Mouse (Mus musculus): ENCODE data around the gene Prr29. TPM values are rescaled to one million over a fixed set of nuclear protein-coding genes. Genes with fewer than 3 reads are reported as not detected.

Prr29 gene
- polyA plus RNA-seq, 1 experiment: not detected

DNA sequence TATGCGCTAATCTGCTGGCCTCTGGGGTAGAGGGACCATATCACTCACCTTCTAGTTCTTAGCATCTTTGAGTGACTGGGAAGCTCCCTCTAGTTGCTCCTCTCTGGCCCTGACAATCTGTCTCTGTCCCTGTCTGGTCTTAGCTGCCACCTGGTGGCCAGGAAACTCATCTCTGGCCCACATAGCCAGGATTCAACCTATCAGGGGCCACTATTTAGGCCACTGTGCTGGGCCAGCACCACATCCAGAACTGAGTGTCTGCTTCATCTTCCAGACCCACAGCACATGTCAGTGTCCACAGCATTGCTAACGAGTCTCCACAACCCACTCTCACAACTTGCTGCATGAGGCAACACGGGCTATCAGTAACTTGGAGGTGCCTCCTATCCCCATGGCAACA is 32.4 kb downstream of the Prr29 start:
- no peak overlapping the region for H3K4me3 ChIP-seq (ENCODE audit: low read depth, low read length)
- no peaks in the 10 kb centered on the region for H3K9me3 ChIP-seq (replicated peaks; ENCODE audit: control insufficient read depth, insufficient read depth, low read length, poor library complexity, severe bottlenecking)
- no peak overlapping the region for H3K27ac ChIP-seq (ENCODE audit: insufficient read depth, low read length)
- no peaks in the 10 kb centered on the region for H3K36me3 ChIP-seq (ENCODE audit: control insufficient read depth, insufficient read depth, low read length, poor library complexity, severe bottlenecking)
- no peak for TF ChIP-seq EP300 (IDR thresholded peaks at IDR 0.05; ENCODE audit: insufficient read depth, low read depth, low read length)
- peak; percentile 52 for TF ChIP-seq CTCF (IDR thresholded peaks at IDR 0.05; ENCODE audit: low read depth, low read length)
- TF ChIP-seq POLR2A (IDR thresholded peaks at IDR 0.05; ENCODE audit: insufficient read depth, low read length): no peak
- no peak overlapping the region for H3K9ac ChIP-seq (ENCODE audit: low read depth, poor library complexity, severe bottlenecking)
- no peaks in the 10 kb centered on the region for H3K27me3 ChIP-seq (ENCODE audit: control insufficient read depth, insufficient read depth, low read length, poor library complexity, severe bottlenecking)
- peaks cover 4% of the 10 kb centered on the region for H3K4me1 ChIP-seq (ENCODE audit: control insufficient read depth, insufficient read depth, low read length)

DNA sequence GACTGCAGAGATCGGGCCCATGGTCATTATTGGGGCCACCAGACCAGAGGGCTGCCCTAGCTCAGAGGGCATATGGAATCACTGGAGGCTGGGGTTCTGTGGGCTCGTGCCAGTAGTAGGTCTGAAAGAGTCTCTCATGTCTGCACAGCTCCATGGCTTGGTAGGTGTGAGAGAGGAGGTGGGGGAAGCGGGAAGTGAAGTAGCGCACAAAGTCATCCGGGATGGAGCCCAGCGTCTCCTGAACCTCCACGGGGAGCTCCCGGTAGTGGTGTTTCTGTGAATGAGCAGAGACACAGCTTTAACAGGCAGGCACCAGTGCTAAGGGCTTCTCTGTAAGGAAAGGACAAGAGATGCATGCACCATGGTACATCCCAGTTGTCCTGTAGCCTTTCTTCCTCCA is 33.2 kb downstream of the Prr29 start:
- no peak overlapping the region for H3K27ac ChIP-seq (ENCODE audit: insufficient read depth, low read length)
- H3K36me3 ChIP-seq (ENCODE audit: control insufficient read depth, insufficient read depth, low read length, poor library complexity, severe bottlenecking): no peaks in the 10 kb centered on the region
- no peaks in the 10 kb centered on the region for H3K9me3 ChIP-seq (replicated peaks; ENCODE audit: control insufficient read depth, insufficient read depth, low read length, poor library complexity, severe bottlenecking)
- TF ChIP-seq POLR2A (IDR thresholded peaks at IDR 0.05; ENCODE audit: insufficient read depth, low read length) (no peak), EP300 (IDR thresholded peaks at IDR 0.05; ENCODE audit: insufficient read depth, low read depth, low read length) (no peak), CTCF (IDR thresholded peaks at IDR 0.05; ENCODE audit: low read depth, low read length) (no peak)
- H3K4me3 ChIP-seq (ENCODE audit: low read depth, low read length): no peak overlapping the region
- no peaks in the 10 kb centered on the region for H3K27me3 ChIP-seq (ENCODE audit: control insufficient read depth, insufficient read depth, low read length, poor library complexity, severe bottlenecking)
- H3K4me1 ChIP-seq (ENCODE audit: control insufficient read depth, insufficient read depth, low read length): no peaks in the 10 kb centered on the region
- no peak overlapping the region for H3K9ac ChIP-seq (ENCODE audit: low read depth, poor library complexity, severe bottlenecking)

DNA sequence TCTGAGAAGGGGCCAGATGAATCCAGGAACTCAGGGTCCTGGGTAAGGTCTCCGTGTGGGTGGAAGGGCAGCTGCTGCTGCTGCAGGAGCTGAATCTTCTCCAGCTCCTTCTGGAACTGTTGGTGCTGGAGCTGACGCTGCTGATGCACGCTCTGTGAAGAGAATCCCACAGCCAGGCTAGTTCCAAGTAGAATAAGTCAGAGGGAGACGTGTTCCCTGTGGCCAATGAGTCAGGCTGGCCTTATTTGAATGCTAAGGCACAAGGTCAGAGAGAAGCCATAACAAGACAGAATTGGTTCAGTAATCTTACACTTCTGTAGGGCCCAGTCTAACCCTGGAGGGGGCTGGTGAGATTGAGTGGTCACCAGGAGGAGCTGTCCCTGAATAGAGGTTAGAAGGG is 44.7 kb downstream of the Prr29 start:
- Histone ChIP-seq H3K4me3 (ENCODE audit: low read depth, low read length) (no peak overlapping the region), H3K27ac (ENCODE audit: insufficient read depth, low read length) (peak overlapping the region; percentile 38; the same call in 1 of the 2 replicates), H3K9me3 (replicated peaks; ENCODE audit: control insufficient read depth, insufficient read depth, low read length, poor library complexity, severe bottlenecking) (no peaks in the 10 kb centered on the region), H3K4me1 (ENCODE audit: control insufficient read depth, insufficient read depth, low read length) (no peaks in the 10 kb centered on the region), H3K27me3 (ENCODE audit: control insufficient read depth, insufficient read depth, low read length, poor library complexity, severe bottlenecking) (no peaks in the 10 kb centered on the region), H3K9ac (ENCODE audit: low read depth, poor library complexity, severe bottlenecking) (no peak overlapping the region), H3K36me3 (ENCODE audit: control insufficient read depth, insufficient read depth, low read length, poor library complexity, severe bottlenecking) (no peaks in the 10 kb centered on the region)
- TF ChIP-seq EP300 (IDR thresholded peaks at IDR 0.05; ENCODE audit: insufficient read depth, low read depth, low read length): no peak
- no peak for TF ChIP-seq CTCF (IDR thresholded peaks at IDR 0.05; ENCODE audit: low read depth, low read length)
- no peak for TF ChIP-seq POLR2A (IDR thresholded peaks at IDR 0.05; ENCODE audit: insufficient read depth, low read length)

DNA sequence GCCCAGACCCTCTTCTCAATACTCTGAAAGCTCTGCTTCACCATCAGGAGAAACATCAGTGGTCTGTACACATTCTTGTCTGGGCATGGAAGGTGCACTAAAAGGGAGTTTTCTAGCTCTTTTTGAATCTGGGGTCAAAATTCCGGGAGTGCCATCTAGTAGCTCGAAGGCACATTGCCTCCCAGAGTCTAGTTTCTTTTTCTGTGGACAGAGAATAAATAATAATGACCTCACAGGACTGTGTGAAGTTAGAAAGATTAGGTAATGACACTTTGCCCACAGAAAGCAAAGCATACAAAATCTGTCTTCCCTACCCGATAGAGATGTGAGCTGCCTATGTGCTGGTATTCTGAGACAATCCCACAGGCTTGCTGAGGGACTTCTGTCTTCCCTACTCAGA is 45.2 kb downstream of the Prr29 start:
- no peaks in the 10 kb centered on the region for H3K4me1 ChIP-seq (ENCODE audit: control insufficient read depth, insufficient read depth, low read length)
- no peak for TF ChIP-seq EP300 (IDR thresholded peaks at IDR 0.05; ENCODE audit: insufficient read depth, low read depth, low read length)
- TF ChIP-seq POLR2A (IDR thresholded peaks at IDR 0.05; ENCODE audit: insufficient read depth, low read length): no peak
- TF ChIP-seq CTCF (IDR thresholded peaks at IDR 0.05; ENCODE audit: low read depth, low read length): no peak
- no peaks in the 10 kb centered on the region for H3K36me3 ChIP-seq (ENCODE audit: control insufficient read depth, insufficient read depth, low read length, poor library complexity, severe bottlenecking)
- peak overlapping the region; percentile 52; the same call in 1 of the 2 replicates for H3K27ac ChIP-seq (ENCODE audit: insufficient read depth, low read length)
- no peak overlapping the region for H3K4me3 ChIP-seq (ENCODE audit: low read depth, low read length)
- no peaks in the 10 kb centered on the region for H3K27me3 ChIP-seq (ENCODE audit: control insufficient read depth, insufficient read depth, low read length, poor library complexity, severe bottlenecking)
- no peaks in the 10 kb centered on the region for H3K9me3 ChIP-seq (replicated peaks; ENCODE audit: control insufficient read depth, insufficient read depth, low read length, poor library complexity, severe bottlenecking)
- no peak overlapping the region for H3K9ac ChIP-seq (ENCODE audit: low read depth, poor library complexity, severe bottlenecking)

DNA sequence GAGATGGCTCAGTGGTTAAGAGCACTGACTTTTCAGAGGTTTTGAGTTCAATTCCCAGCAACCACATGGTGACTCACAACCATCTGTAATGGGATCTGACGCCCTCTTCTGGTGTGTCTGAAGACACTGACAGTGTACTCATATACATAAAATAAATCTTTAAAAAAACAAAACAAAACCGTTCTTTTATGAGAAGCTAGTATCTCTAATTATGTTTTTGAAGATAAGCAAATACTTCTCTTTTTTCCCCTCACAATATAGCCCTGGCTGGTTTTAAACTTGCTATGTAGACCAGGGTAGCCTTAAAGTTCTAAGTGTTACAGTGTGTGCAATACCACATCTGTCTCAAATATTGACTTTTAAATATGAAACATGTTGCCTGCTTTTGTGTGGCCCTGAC is 45.9 kb downstream of the Prr29 start:
- Histone ChIP-seq H3K9ac (ENCODE audit: low read depth, poor library complexity, severe bottlenecking) (no peak overlapping the region), H3K4me1 (ENCODE audit: control insufficient read depth, insufficient read depth, low read length) (no peaks in the 10 kb centered on the region), H3K9me3 (replicated peaks; ENCODE audit: control insufficient read depth, insufficient read depth, low read length, poor library complexity, severe bottlenecking) (no peaks in the 10 kb centered on the region), H3K27me3 (ENCODE audit: control insufficient read depth, insufficient read depth, low read length, poor library complexity, severe bottlenecking) (no peaks in the 10 kb centered on the region), H3K27ac (ENCODE audit: insufficient read depth, low read length) (no peak overlapping the region), H3K36me3 (ENCODE audit: control insufficient read depth, insufficient read depth, low read length, poor library complexity, severe bottlenecking) (no peaks in the 10 kb centered on the region), H3K4me3 (ENCODE audit: low read depth, low read length) (no peak overlapping the region)
- TF ChIP-seq EP300 (IDR thresholded peaks at IDR 0.05; ENCODE audit: insufficient read depth, low read depth, low read length) (no peak), POLR2A (IDR thresholded peaks at IDR 0.05; ENCODE audit: insufficient read depth, low read length) (no peak), CTCF (IDR thresholded peaks at IDR 0.05; ENCODE audit: low read depth, low read length) (no peak)

DNA sequence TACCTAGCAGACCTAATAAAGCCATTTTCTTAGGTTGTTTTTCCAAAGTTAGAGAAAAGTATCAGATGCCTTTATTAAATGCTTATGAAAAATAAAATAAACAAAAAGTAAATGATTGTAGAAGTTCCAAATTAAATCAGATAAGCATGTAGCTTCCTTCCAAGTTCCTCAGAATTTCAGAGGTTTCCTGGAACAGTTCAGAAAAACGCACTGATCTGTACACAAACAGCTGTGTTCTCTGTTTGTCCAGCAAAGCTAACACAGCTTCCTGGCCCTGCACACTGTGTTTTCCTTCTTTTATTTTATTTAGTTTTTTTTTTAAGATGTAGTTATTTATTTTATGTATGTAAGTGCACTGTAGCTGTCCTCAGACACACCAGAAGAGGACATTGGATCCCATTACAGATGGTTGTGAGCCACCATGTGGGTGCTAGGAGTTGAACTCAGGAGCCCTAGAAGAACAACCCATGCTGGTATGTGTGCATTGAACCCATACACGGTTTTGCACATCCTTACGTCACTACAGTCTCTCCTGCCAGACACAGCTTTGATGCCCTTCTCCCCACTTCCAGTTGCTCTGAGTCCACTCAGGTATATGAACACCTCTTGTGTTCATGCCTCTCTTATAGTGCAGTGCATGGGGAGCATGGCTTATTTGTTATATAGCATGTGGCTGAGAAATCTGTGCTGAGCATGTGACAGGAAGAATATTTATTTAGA is 47.5 kb downstream of the Prr29 start:
- H3K9ac ChIP-seq (ENCODE audit: low read depth, poor library complexity, severe bottlenecking): no peak overlapping the region
- no peaks in the 10 kb centered on the region for H3K27me3 ChIP-seq (ENCODE audit: control insufficient read depth, insufficient read depth, low read length, poor library complexity, severe bottlenecking)
- TF ChIP-seq POLR2A (IDR thresholded peaks at IDR 0.05; ENCODE audit: insufficient read depth, low read length) (no peak), CTCF (IDR thresholded peaks at IDR 0.05; ENCODE audit: low read depth, low read length) (no peak), EP300 (IDR thresholded peaks at IDR 0.05; ENCODE audit: insufficient read depth, low read depth, low read length) (no peak)
- H3K9me3 ChIP-seq (replicated peaks; ENCODE audit: control insufficient read depth, insufficient read depth, low read length, poor library complexity, severe bottlenecking): no peaks in the 10 kb centered on the region
- no peaks in the 10 kb centered on the region for H3K36me3 ChIP-seq (ENCODE audit: control insufficient read depth, insufficient read depth, low read length, poor library complexity, severe bottlenecking)
- H3K27ac ChIP-seq (ENCODE audit: insufficient read depth, low read length): no peak overlapping the region
- no peaks in the 10 kb centered on the region for H3K4me1 ChIP-seq (ENCODE audit: control insufficient read depth, insufficient read depth, low read length)
- no peak overlapping the region for H3K4me3 ChIP-seq (ENCODE audit: low read depth, low read length)

Data from ES-Bruce4 (cell line).